ENCODE assay signal across 20 mouse cellular contexts in the genomic region with DNA sequence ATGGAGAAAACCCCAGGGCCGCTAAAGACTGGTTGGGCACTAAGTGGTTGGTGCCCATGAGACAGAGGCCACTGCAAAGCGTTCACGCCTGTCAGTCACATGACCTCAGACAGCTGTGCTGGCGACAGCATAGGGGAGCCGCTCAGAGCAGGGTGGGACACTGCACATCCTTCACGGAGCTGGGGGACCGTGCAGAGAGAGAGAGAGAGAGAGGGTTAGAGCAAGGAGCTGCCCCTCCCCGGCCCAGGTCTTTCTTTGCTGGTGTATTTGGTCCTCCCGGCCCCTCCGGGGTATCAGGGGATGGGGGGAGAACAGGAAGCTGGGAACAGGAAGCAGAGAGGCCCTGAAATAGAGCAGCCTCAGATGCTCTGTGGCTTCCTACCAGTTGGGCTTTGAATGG.
DNase-seq lines count a peak whose midpoint lies in the region; ATAC-seq and TF ChIP-seq lines count a peak whose summit lies in the region.
"Had no signal": no experiment of that assay in that cellular context is flagged by ENCODE, and none has a peak within 500 bp of the region (broad histone marks: within the 10 kb centered on the region; RNA-seq: fewer than 3 reads in every experiment).

No protein-coding gene starts in this region.

- no peak for TF ChIP-seq POLR2A in thymus, adult 2 months (IDR thresholded peaks at IDR 0.05; ENCODE audit: control insufficient read depth, extremely low read depth, insufficient read depth, low read length, poor library complexity)

- no peak overlapping the region for H3K9ac ChIP-seq in heart, embryonic 16.5 days (ENCODE audit: low read length)
- H3K9ac ChIP-seq: heart, embryonic 13.5 days; stomach, embryonic 15.5 days had no signal

- H3K4me1 ChIP-seq in heart, embryonic 16.5 days (ENCODE audit: control insufficient read depth, insufficient read depth, low read length), result no peaks in the 10 kb centered on the region
- peaks cover 22% of the 10 kb centered on the region for H3K4me1 ChIP-seq in thymus, adult 2 months (replicated peaks; ENCODE audit: control insufficient read depth, insufficient read depth, low read length)

- WGBS in heart, embryonic 16.5 days, result 56% methylated on average over 10 of the region's 10 CpGs
- 10% methylated on average over 10 of the region's 10 CpGs for WGBS in thymus, adult 2 months

- TF ChIP-seq CTCF in thymus, adult 2 months (IDR thresholded peaks at IDR 0.05; ENCODE audit: borderline replicate concordance, control insufficient read depth, extremely low read depth, insufficient read depth, low read length, poor library complexity), result 0 out of 2 replicates have a peak, but pooled peaks have one; percentile 28

- no peaks in the 10 kb centered on the region for H3K9me3 ChIP-seq in heart, embryonic 16.5 days (replicated peaks; ENCODE audit: control insufficient read depth, low read length)
- H3K9me3 ChIP-seq: forebrain, embryonic 13.5 days; heart, embryonic 13.5 days; stomach, embryonic 15.5 days had no signal

- no peak overlapping the region for H3K27ac ChIP-seq in heart, embryonic 16.5 days (ENCODE audit: low read length)
- H3K27ac ChIP-seq in thymus, adult 2 months (ENCODE audit: control insufficient read depth, insufficient read depth, low read length), result peak overlapping the region; percentile 98
- H3K27ac ChIP-seq: forebrain, embryonic 13.5 days; heart, embryonic 13.5 days; stomach, embryonic 15.5 days had no signal

- no peak for DNase-seq in heart, postnatal 14 days
- peak; percentile 49 for DNase-seq in CD4-positive, CD25-positive, alpha-beta regulatory T cell, adult 2 months (ENCODE audit: low read depth, low spot score)
- DNase-seq in thymus, adult 2 months, result peak; percentile 56
- DNase-seq in cerebellum, postnatal 14 days, result no peak
- no peak for DNase-seq in urinary bladder, postnatal 10 days (ENCODE audit: low spot score)
- DNase-seq in cerebellum, adult 9-10 months, result no peak
- DNase-seq: adrenal gland, postnatal 36 days; cerebellum, adult 8-10 months; gastrocnemius, postnatal 14 days; lung, adult 2 months; lung, postnatal 36 days; midbrain, embryonic 14.5 days; right cerebral cortex, adult 18-20 months had no signal

- ATAC-seq in heart, embryonic 16.5 days (replicated peaks; ENCODE audit: extremely low read depth, insufficient read depth, low FRiP score), result peak; percentile 32; the same call in 1 of the 2 replicates
- peak; percentile 17; the same call in 1 of the 2 replicates for ATAC-seq in common myeloid progenitor, adult 5-6 weeks (replicated peaks; ENCODE audit: low read depth, poor library complexity, severe bottlenecking)
- ATAC-seq: forebrain, embryonic 13.5 days; Patski had no signal

- no peak overlapping the region for H3K4me3 ChIP-seq in heart, embryonic 16.5 days (ENCODE audit: low read length)
- H3K4me3 ChIP-seq in thymus, adult 2 months (ENCODE audit: control insufficient read depth, insufficient read depth, low read length), result peak overlapping the region; percentile 22; the same call in 1 of the 2 replicates
- H3K4me3 ChIP-seq: forebrain, embryonic 13.5 days; heart, embryonic 13.5 days; myocyte; stomach, embryonic 15.5 days had no signal

- H3K4me2 ChIP-seq in heart, embryonic 16.5 days (ENCODE audit: low read depth, low read length), result no peak overlapping the region
- H3K4me2 ChIP-seq: forebrain, embryonic 13.5 days; heart, embryonic 13.5 days; stomach, embryonic 15.5 days had no signal

- no peaks in the 10 kb centered on the region for H3K36me3 ChIP-seq in heart, embryonic 16.5 days (ENCODE audit: control insufficient read depth, insufficient read depth)
- H3K36me3 ChIP-seq in thymus, adult 2 months (ENCODE audit: control insufficient read depth, insufficient read depth, low read length), result no peaks in the 10 kb centered on the region
- H3K36me3 ChIP-seq: heart, embryonic 13.5 days; stomach, embryonic 15.5 days had no signal

- intact Hi-C loops in heart, postnatal 14 days (cut with DNase I), result no loop called here

- peaks cover 3% of the 10 kb centered on the region; the same call in 1 of the 2 replicates for H3K27me3 ChIP-seq in heart, embryonic 16.5 days (ENCODE audit: control insufficient read depth, insufficient read depth, low read length)
- no peaks in the 10 kb centered on the region for H3K27me3 ChIP-seq in thymus, adult 2 months (ENCODE audit: control insufficient read depth, insufficient read depth, low read length)
- H3K27me3 ChIP-seq: forebrain, embryonic 13.5 days; stomach, embryonic 15.5 days had no signal

Comparison
In these comparisons a context has a peak if more than half of its experiments do, and no peak if none do; other contexts are left out.
1. DNase-seq: peak in CD4-positive, CD25-positive, alpha-beta regulatory T cell, adult 2 months (single experiment) and thymus, adult 2 months (single experiment); none in heart, postnatal 14 days (0 of 2), cerebellum, postnatal 14 days (0 of 2), urinary bladder, postnatal 10 days (single experiment) and cerebellum, adult 9-10 months (single experiment).